Mouse (Mus musculus) right cerebral cortex, postnatal 36 days (tissue): ENCODE results near the gene Ndufb5.
"Not testable (repeated sequence)": the region's sequence is repeated elsewhere in the genome, so short reads cannot be mapped to it uniquely, and the experiment has no call there.

Source experiments
- DNase-seq, 2 experiments: peaks; one replicate each; pipeline ENCODE4 v3.0.0; 2022; ENCODE audit warnings: low spot score in 2 of 2, mixed read lengths in 1 of 2

Ndufb5 gene

GRCm38 (mm10) chr3:32736244-32737171, at the start of gene Ndufb5:
Gene Ndufb5 (plus strand): TSS chr3:32736990.
- peak; percentile 99 to 100 for DNase-seq

- no peak for DNase-seq
Observed at GRCm38 (mm10) chr3:32687156-32687555, 49.6 kb upstream of the Ndufb5 start.

- DNase-seq, result no peak
Observed at GRCm38 (mm10) chr3:32689567-32689999, 47.2 kb upstream of the Ndufb5 start.

GRCm38 (mm10) chr3:32690008-32690407, 46.8 kb upstream of the Ndufb5 start:
- DNase-seq, result no peak

- no peak for DNase-seq
Observed at GRCm38 (mm10) chr3:32690901-32691300, 45.9 kb upstream of the Ndufb5 start.

GRCm38 (mm10) chr3:32691841-32692240, 44.9 kb upstream of the Ndufb5 start:
- no peak for DNase-seq

GRCm38 (mm10) chr3:32694211-32694610, 42.6 kb upstream of the Ndufb5 start:
- DNase-seq, result no peak

- DNase-seq, result no peak
Observed at GRCm38 (mm10) chr3:32694737-32695582, 41.8 kb upstream of the Ndufb5 start.

GRCm38 (mm10) chr3:32695583-32695980, 41.2 kb upstream of the Ndufb5 start:
- no peak for DNase-seq

- DNase-seq, result peak; percentile 91 to 95
Observed at GRCm38 (mm10) chr3:32698228-32698863, 38.4 kb upstream of the Ndufb5 start.

- DNase-seq, result not testable (repeated sequence)
Observed at GRCm38 (mm10) chr3:32704021-32704420, 32.8 kb upstream of the Ndufb5 start.

GRCm38 (mm10) chr3:32704632-32705031, 32.2 kb upstream of the Ndufb5 start:
- not testable (repeated sequence) for DNase-seq

- not testable (repeated sequence) for DNase-seq
Observed at GRCm38 (mm10) chr3:32705647-32706348, 31.0 kb upstream of the Ndufb5 start, which contains the start of gene Actl6a. Gene Actl6a (plus strand): TSS chr3:32706298.

GRCm38 (mm10) chr3:32708052-32708367, 28.8 kb upstream of the Ndufb5 start:
- DNase-seq, result no peak

- DNase-seq, result peak; percentile 97 to 98
Observed at GRCm38 (mm10) chr3:32708368-32709231, 28.2 kb upstream of the Ndufb5 start.

- no peak for DNase-seq
Observed at GRCm38 (mm10) chr3:32709388-32709787, 27.4 kb upstream of the Ndufb5 start.

GRCm38 (mm10) chr3:32713711-32714110, 23.1 kb upstream of the Ndufb5 start:
- no peak for DNase-seq

- not testable (repeated sequence) for DNase-seq
Observed at GRCm38 (mm10) chr3:32717403-32717802, 19.4 kb upstream of the Ndufb5 start.

GRCm38 (mm10) chr3:32718271-32718670, 18.5 kb upstream of the Ndufb5 start:
- no peak for DNase-seq

GRCm38 (mm10) chr3:32724191-32724590, 12.6 kb upstream of the Ndufb5 start:
- no peak for DNase-seq
